Mouse (Mus musculus) T-helper 17 cell (primary cell): Measurements from ENCODE around the gene Steap3.

ENCODE experiments used
- in situ Hi-C, 2 experiments: fragments of 300-600 bp; cut with MboI, MseI; formaldehyde crosslinking; loops; 1 replicate in 1 of 2; 2 replicates in 1 of 2; pipeline ENCODE4 v1.15.1; 2025; ENCODE audit warnings: high pct_unique_total_duplicates in 2 of 2

The Steap3 gene

GRCm38 (mm10) chr1:120202542-120202941 is 70.0 kb downstream of the Steap3 start:
- in situ Hi-C loops: loop anchor here (5.0 to 10.0 kb wide), 2 partner anchors 262 to 345 kb away; no protein-coding TSS in a partner anchor

DNA sequence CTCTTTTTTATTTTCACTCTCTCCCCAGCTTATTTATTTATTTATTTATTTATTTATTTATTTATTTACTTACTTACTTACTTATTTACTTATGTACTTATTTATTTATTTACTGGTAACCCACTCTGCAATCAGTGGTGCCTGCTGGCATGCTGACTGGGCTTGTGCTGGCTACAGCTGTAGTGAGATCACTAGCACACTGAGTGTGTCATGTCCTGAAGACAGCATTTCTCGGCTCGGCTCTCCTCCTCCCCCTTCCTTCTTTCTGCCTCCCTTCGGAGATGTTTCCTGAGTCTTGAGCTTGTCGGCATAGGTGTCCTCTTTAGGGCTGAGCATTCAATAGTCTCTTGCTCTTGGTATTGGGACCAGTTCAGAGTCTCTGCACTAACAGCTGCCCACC is 73.6 kb downstream of the Steap3 start:
- in situ Hi-C loops: loop anchor here in 1 of 2 experiments (10.0 kb wide), 1 partner anchor 346 kb away; no protein-coding TSS in a partner anchor

- in situ Hi-C loops: loop anchor here in 1 of 2 experiments (10.0 kb wide), 1 partner anchor 347 kb away; no protein-coding TSS in a partner anchor
Observed at GRCm38 (mm10) chr1:120198151-120198550, 74.4 kb downstream of the Steap3 start.

- in situ Hi-C loops: loop anchor here in 1 of 2 experiments (10.0 kb wide), 1 partner anchor 348 kb away; no protein-coding TSS in a partner anchor
Observed at GRCm38 (mm10) chr1:120197189-120197588, 75.3 kb downstream of the Steap3 start.

DNA sequence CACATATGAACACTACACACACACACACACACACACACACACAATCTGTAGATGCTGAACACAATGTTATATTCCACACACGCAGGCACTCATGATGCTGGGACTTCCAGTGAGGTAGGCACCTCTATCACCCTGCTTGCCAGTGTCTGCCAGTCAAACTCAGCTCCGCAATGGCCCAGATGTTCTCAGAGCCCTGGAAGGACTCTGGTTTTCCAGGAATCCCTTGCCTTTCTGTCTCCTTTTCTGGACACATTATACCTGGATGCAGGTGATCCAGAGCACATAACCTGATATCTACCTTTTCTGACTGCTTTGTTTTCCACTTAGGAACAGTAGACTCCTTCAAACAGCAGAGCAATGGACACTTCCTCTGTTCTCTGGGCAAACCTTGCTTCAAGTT is 75.8 kb downstream of the Steap3 start:
- in situ Hi-C loops: loop anchor here in 1 of 2 experiments (10.0 kb wide), 1 partner anchor 348 kb away; no protein-coding TSS in a partner anchor

DNA sequence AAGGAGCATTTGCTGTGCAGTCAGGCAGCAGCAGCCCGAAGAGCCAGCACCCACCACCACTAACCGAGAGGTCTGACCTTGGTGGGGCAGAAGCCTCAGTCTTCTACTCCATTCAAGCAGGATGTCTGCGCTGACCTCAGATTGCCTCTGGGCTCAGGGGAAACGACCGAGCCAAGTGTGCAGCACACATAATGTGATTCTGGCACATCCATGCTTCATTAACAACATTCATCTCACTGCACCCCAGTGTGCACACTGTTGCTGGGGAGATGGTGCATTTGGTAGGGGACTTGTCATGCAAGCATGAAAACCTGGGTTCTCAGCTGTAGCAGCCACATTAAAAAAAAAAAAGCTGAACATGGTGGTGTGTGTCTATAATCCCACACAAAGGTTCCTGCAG is 76.6 kb downstream of the Steap3 start:
- in situ Hi-C loops: loop anchor here in 1 of 2 experiments (10.0 kb wide), 1 partner anchor 349 kb away; no protein-coding TSS in a partner anchor

DNA sequence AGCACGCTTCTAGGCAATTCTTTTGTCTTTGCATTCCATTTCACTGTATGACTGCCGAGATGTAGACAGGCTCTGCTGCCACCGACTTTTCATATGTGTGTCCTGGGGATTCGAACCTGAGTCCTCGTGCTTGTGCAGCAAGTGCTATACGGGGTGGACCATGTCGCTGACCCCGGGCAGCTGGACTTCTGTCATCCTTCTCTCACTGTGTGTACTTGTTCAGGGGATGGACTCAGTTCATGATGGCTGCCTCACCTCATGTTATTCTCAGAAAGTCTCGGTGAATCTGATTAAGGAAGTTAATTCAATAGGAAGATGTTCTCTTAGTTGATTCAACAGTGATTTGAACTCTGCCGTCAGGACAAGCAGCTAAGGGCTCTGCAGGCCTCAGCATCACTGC is 78.9 kb downstream of the Steap3 start:
- in situ Hi-C loops: loop anchor here in 1 of 2 experiments (10.0 kb wide), 1 partner anchor 351 kb away; no protein-coding TSS in a partner anchor

- in situ Hi-C loops: loop anchor here in 1 of 2 experiments (10.0 kb wide), 1 partner anchor 352 kb away; no protein-coding TSS in a partner anchor
Observed at GRCm38 (mm10) chr1:120192321-120192720, 80.2 kb downstream of the Steap3 start.

DNA sequence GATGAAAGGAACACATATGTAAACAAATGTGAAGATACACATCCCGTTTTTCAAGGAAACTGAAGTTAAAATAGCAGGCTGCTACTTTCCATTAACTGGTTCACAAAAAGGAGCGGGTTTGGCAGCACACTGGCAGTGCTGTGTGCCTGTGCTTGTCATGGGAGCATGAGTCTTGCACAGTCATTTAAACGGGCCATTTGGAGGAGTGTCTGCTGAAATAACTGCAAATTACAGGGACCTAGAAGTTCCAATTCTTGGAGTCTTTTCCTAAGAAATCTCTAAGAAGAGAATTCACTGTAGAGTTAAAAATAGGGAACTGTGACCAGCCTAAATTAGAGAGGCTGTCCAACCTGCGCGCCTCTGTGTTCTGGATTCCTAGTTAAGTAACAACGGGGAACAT is 81.6 kb downstream of the Steap3 start:
- in situ Hi-C loops: loop anchor here in 1 of 2 experiments (10.0 kb wide), 1 partner anchor 354 kb away; no protein-coding TSS in a partner anchor

GRCm38 (mm10) chr1:120190300-120190699 is 82.2 kb downstream of the Steap3 start:
- in situ Hi-C loops: loop anchor here in 1 of 2 experiments (10.0 kb wide), 1 partner anchor 355 kb away; no protein-coding TSS in a partner anchor

- in situ Hi-C loops: loop anchor here in 1 of 2 experiments (10.0 kb wide), 1 partner anchor 986 kb away; no protein-coding TSS in a partner anchor
Observed at GRCm38 (mm10) chr1:120189206-120189605, 83.3 kb downstream of the Steap3 start.

DNA sequence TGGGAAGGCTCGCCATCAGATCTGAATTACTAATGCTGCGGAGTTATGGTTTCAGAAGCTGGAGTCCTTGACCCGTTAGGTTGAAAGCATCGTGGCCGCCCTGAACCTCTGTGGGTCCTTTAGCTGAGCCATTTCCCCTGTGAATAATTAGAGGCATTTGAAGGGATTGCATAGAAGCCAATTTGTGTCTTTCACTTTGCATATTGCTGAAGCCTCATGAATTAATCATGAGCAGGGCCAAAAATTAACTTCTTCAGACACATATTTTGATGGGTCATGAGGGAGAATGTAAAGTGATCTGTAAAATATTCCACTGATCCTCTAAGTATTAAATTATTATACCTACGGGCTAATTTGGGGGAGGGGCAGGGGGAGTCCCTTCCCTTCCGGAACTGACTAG is 85.4 kb downstream of the Steap3 start:
- in situ Hi-C loops: loop anchor here in 1 of 2 experiments (10.0 kb wide), 1 partner anchor 988 kb away; no protein-coding TSS in a partner anchor

DNA sequence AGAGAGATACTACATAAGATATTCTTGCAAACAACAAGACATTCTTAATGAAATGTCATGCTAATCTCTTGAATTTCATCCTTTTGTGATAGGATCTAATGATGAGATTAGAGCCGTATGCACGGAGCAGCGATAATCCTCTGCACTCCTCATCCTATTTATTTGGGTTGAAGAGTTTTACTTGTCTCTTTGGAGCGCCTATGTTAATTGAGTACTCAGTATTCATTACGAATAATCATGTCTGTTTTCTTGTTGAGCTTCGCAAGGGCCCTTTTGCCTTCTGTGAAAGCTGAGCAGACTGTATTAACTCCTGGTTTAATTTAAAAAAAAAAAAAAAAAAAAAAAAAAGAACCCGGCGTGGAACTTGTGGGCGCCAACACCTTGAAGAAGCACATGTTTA is 85.8 kb downstream of the Steap3 start:
- in situ Hi-C loops: loop anchor here in 1 of 2 experiments (10.0 kb wide), 1 partner anchor 988 kb away; no protein-coding TSS in a partner anchor

GRCm38 (mm10) chr1:120186204-120186603 is 86.3 kb downstream of the Steap3 start:
- in situ Hi-C loops: loop anchor here in 1 of 2 experiments (10.0 kb wide), 1 partner anchor 989 kb away; no protein-coding TSS in a partner anchor

DNA sequence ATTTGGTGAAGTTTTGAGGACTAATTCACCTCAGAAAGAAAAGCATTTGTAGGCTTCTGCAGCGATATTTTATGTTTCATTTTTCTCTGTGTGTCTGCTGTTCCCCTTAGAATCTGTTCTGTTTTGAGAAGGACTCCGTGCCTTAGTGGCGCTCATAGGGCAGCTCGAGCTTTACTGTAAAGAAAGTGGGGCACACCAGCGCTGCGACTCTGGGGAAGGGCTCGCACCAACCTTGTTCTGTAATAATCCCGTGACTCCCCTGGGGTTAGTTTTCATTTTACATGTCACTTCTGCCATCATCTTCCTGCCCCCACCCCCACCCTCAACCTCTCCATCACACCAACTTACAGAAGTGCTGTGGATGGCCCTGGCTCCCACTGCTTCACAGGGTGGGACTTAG is 95.4 kb downstream of the Steap3 start:
- in situ Hi-C loops: loop anchor here (10.0 kb wide), 2 partner anchors 368 to 378 kb away; no protein-coding TSS in a partner anchor

DNA sequence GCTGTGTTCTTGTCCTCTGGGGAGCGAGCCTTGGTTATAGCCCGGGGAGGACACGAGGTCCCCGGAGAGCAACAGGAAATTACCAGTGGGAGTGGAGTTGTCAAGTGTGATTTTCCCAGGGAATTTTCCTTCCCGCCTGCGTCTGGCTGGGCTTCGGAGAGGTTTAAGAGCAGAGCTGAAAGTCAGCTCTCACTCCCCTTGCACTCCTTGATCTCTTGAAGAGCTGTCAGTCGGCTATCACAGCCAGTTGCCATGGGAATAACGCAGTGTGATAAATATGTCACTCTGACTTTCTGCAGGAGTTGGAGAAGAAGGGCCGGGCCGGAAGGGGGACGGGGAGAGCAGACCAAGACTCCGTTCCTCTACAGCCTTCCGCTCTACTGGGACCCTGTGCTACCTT is 96.2 kb downstream of the Steap3 start:
- in situ Hi-C loops: loop anchor here (10.0 kb wide), 2 partner anchors 368 to 378 kb away; no protein-coding TSS in a partner anchor

GRCm38 (mm10) chr1:120174991-120175390 is 97.5 kb downstream of the Steap3 start:
- in situ Hi-C loops: loop anchor here (10.0 kb wide), 2 partner anchors 370 to 380 kb away; no protein-coding TSS in a partner anchor

DNA sequence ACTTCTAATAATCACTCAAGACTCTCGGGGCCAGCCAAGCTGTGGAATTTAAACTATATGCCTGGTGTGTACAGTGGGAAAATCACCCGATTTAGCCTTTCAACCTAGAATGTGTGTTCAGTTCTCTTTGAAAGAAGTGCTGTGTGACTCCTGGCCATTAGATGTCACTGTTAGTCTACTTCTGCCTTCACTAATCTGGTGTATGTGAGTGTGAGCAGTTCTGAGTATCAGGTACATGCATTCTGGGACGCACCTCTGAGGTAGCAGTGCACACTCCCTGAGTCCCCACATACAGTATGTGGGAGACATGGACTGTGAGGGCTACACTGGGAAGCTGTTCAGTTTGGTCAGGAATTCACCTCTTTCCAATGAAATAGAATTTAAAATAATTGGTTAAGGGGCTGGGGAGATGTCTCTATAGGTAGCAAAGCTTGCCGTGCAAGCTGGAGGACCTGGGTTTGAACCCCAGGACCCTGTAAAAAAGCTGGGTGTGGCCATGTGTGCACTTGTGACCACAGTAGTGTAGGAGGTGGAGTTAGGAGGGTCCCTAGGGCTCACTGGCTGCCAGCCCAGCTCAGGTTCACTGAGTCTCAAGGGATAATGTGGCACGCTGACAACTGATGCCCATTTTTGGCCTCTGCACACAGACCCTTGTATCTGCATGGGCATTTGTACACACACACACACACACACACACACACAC is 100.5 kb downstream of the Steap3 start:
- in situ Hi-C loops: loop anchor here (10.0 kb wide), 2 partner anchors 373 to 383 kb away; no protein-coding TSS in a partner anchor

GRCm38 (mm10) chr1:120170307-120170706 is 102.2 kb downstream of the Steap3 start:
- in situ Hi-C loops: loop anchor here (10.0 kb wide), 2 partner anchors 374 to 384 kb away; no protein-coding TSS in a partner anchor

DNA sequence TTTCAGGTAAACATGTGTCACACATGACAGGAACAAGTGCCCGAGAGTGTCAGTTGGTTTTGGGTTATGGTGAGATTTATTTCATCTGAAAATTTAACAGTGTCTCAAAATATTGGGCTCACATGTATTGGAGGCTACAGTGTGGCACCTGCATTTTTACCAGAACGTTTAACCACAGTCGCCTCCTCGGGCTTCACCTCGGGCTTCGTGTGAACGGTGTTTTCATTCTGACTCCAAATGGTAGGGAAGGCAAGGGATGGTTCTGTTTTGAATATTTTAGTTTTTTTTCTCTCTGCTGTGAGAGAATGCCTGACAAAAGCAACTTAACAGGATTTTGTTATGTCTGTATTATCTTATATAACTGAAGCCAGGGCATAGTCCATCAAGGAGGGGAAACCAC is 103.8 kb downstream of the Steap3 start:
- in situ Hi-C loops: no loop called here

DNA sequence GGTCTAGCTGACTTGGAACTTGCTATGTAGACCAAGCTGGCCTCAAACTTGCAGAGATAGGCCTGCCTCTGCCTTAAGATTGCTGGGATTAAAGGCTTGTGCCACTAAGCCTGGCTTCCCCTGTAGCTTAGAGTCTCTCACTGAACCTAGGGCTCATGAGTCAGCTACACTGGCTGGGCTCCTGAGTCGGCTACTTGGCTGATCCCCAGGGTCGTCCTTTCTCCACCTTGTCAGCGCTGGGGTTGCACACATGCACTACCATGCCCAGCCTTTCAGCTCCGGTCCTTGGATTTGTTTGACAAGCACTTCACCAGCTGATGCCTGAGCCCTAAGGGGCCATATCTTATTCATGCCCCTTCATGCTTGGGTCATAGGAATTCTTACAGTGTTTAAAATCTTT is 104.5 kb downstream of the Steap3 start:
- in situ Hi-C loops: no loop called here

DNA sequence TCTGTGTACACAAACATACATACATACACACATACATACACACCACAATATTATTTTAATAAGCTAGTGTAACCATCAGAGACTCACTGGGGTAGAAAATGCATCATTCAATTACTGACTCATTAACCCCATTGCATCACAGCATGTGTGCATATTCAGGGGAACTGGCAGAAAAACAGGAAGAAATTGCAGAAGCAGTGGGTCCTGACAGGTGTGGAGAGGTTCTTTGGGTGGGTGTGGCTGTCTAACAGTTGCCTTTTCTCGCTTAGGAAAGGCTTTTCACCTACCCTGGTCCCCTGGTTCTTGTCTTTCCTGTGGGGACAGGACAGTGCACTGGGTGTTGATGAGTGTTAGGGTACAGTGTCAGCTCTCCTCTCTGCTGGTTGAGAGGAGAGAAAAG is 109.9 kb downstream of the Steap3 start:
- in situ Hi-C loops: no loop called here
